Mouse (Mus musculus) heart, postnatal 0 days (tissue): ENCODE results near the gene Spns2. TPM values are rescaled to one million over a fixed set of nuclear protein-coding genes. Genes with fewer than 3 reads are reported as not detected.
A peak's percentile ranks its signal among the peaks of the same experiment; 100 is the strongest.

Experiments used
- ATAC-seq: fragments of 200-750 bp; cut with Nextera tagmentation; 2 replicates; pipeline ENCODE4 v1.8.0; 2017; ENCODE audit warnings: low read depth, moderate number of reproducible peaks, moderate library complexity; ENCODE audit not compliant: insufficient read depth
- DNase-seq: peaks from one replicate; pipeline ENCODE4 v3.0.0-alpha.2; 2016; ENCODE audit warnings: low spot score
- H3K27ac ChIP-seq: fragments of 300-500 bp; sonication (generic); 2 replicates; pipeline ENCODE4 v1.5.1; 2014; ENCODE audit warnings: low read depth, mild to moderate bottlenecking
- H3K27me3 ChIP-seq: fragments of 300-500 bp; sonication (generic); 2 replicates; pipeline ENCODE4 v1.6.1; 2014; ENCODE audit warnings: low read length, mixed read lengths; ENCODE audit not compliant: control insufficient read depth, insufficient read depth
- H3K36me3 ChIP-seq: fragments of 300-500 bp; sonication (generic); replicated peaks from 2 replicates; pipeline ENCODE4 v1.6.1; 2014; ENCODE audit warnings: low read length, mixed read lengths; ENCODE audit not compliant: control insufficient read depth, insufficient read depth
- H3K4me1 ChIP-seq: fragments of 300-500 bp; sonication (generic); 2 replicates; pipeline ENCODE4 v1.6.1; 2014; ENCODE audit warnings: antibody characterized with exemption; ENCODE audit not compliant: control insufficient read depth, insufficient read depth
- H3K4me2 ChIP-seq: fragments of 300-500 bp; sonication (generic); 2 replicates; pipeline ENCODE4 v1.6.1; 2014; ENCODE audit warnings: low read depth, mild to moderate bottlenecking, low read length, moderate library complexity
- H3K4me3 ChIP-seq: fragments of 300-500 bp; sonication (generic); 2 replicates; pipeline ENCODE4 v1.5.1; 2014; ENCODE audit warnings: low read depth, low read length
- H3K9ac ChIP-seq: fragments of 300-500 bp; sonication (generic); replicated peaks from 2 replicates; pipeline ENCODE4 v1.6.1; 2014; ENCODE audit warnings: low read depth, low read length, mixed read lengths
- H3K9me3 ChIP-seq: fragments of 300-500 bp; sonication (generic); replicated peaks from 2 replicates; pipeline ENCODE4 v1.6.1; 2016; ENCODE audit warnings: low read length; ENCODE audit not compliant: control insufficient read depth
- CTCF ChIP-seq: IDR thresholded peaks from 2 replicates; pipeline ENCODE4 v1.5.1; 2016; ENCODE audit warnings: antibody characterized with exemption, control low read depth, low read depth
- EP300 ChIP-seq: IDR thresholded peaks from 2 replicates; pipeline ENCODE4 v1.6.1; 2016; ENCODE audit warnings: antibody characterized with exemption, low read depth
- WGBS: fragments of 180-500 bp; shearing (Covaris S2); extraction: QIAGEN DNeasy Blood & Tissue Kit; methylation state at CpG from one replicate; pipeline ENCODE4 v1.1.7; 2014; 5-methylcytosine and 5-hydroxymethylcytosine counted together
- polyA plus RNA-seq: library from polyadenylated mRNA; unstranded; fragments of >200 nt; fragmentation: Nextera tagmentation; extraction: Ambion mirVana; gene quantifications from 2 replicates; pipeline ENCODE4 v1.2.1, GENCODE M21; 2015
- total RNA-seq: library from RNA; depleted of rRNA; stranded (reverse); fragments of >200 nt; gene quantifications from 2 replicates; pipeline ENCODE4 v1.2.3, GENCODE M21; 2014; ENCODE audit warnings: low replicate concordance

The Spns2 gene
- total and polyA plus RNA-seq, 2 experiments from 2014 or later = 2.9 to 44.2 TPM

DNA sequence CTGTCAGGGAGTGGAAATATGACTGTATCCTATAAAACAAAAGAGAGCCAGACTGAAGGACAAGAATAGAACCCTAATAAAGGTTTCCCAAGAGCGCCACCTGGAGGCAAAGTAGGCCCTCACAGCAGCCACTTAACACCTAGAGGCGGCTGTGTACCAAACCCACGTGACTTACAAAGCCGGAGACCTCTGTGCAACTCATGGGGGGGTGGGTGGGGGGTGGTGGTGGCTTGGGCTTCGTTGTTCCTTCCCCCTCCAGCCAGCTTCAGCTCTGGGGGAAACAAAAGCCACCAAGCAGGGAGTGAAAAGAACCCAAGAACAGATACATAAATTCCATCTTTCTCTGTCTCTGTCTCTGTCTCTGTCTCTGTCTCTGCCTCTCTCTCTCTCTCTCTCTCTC lies 61.0 kb downstream of the Spns2 start:
- TF ChIP-seq EP300 = no peak
- peak; percentile 73 for TF ChIP-seq CTCF
- Histone ChIP-seq H3K27ac (no peak overlapping the region), H3K9ac (no peak overlapping the region), H3K4me3 (no peak overlapping the region), H3K4me2 (peak overlapping the region; percentile 44; the same call in 1 of the 2 replicates), H3K27me3 (no peaks in the 10 kb centered on the region), H3K9me3 (no peaks in the 10 kb centered on the region), H3K36me3 (no peaks in the 10 kb centered on the region), H3K4me1 (no peaks in the 10 kb centered on the region)
- peak; percentile 84 for DNase-seq
- peak; percentile 87 for ATAC-seq
- 2% methylated on average over 5 of the region's 5 CpGs for WGBS

- Histone ChIP-seq H3K4me2 (no peak overlapping the region), H3K27ac (no peak overlapping the region), H3K4me1 (no peaks in the 10 kb centered on the region), H3K9ac (no peak overlapping the region), H3K27me3 (no peaks in the 10 kb centered on the region), H3K36me3 (no peaks in the 10 kb centered on the region), H3K4me3 (no peak overlapping the region), H3K9me3 (no peaks in the 10 kb centered on the region)
- no peak for DNase-seq
- no peak for TF ChIP-seq EP300
- peak; percentile 44 for TF ChIP-seq CTCF
- no peak for ATAC-seq
Measured at GRCm38 (mm10) chr11:72426884-72427283, 62.8 kb downstream of the Spns2 start.

- Histone ChIP-seq H3K27me3 (no peaks in the 10 kb centered on the region), H3K4me2 (no peak overlapping the region), H3K4me3 (no peak overlapping the region), H3K4me1 (no peaks in the 10 kb centered on the region), H3K9ac (no peak overlapping the region), H3K27ac (no peak overlapping the region), H3K36me3 (no peaks in the 10 kb centered on the region), H3K9me3 (no peaks in the 10 kb centered on the region)
- DNase-seq (no peak), ATAC-seq (no peak)
- TF ChIP-seq CTCF (no peak), EP300 (no peak)
Measured at GRCm38 (mm10) chr11:72425201-72425600, 64.5 kb downstream of the Spns2 start.

DNA sequence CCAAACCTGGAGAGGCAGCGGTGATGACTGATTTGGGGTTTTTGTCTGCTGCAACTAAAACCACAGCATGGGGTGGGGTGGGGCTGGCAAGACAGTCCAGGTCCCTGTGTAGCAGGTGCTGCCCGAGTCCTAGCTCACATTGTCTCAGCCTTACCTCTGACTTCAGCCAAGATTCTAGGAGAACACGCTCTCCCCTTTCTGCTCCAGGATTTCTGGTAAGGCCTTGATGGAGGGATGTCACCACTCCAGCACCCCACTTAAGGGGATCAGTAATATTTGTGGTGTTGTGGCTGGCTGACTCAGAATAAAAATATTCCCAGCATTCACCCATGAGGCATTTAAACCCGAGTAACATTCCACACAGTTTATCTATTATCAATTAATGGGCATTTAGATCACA lies 66.0 kb downstream of the Spns2 start:
- no peaks in the 10 kb centered on the region for H3K36me3 ChIP-seq
- ATAC-seq = no peak
- H3K27ac ChIP-seq = no peak overlapping the region
- H3K4me2 ChIP-seq = no peak overlapping the region
- H3K4me3 ChIP-seq = no peak overlapping the region
- H3K9me3 ChIP-seq = no peaks in the 10 kb centered on the region
- 79% methylated on average over 4 of the region's 4 CpGs for WGBS
- TF ChIP-seq CTCF (no peak), EP300 (no peak)
- H3K4me1 ChIP-seq = no peaks in the 10 kb centered on the region
- no peaks in the 10 kb centered on the region for H3K27me3 ChIP-seq
- no peak for DNase-seq
- H3K9ac ChIP-seq = no peak overlapping the region

DNA sequence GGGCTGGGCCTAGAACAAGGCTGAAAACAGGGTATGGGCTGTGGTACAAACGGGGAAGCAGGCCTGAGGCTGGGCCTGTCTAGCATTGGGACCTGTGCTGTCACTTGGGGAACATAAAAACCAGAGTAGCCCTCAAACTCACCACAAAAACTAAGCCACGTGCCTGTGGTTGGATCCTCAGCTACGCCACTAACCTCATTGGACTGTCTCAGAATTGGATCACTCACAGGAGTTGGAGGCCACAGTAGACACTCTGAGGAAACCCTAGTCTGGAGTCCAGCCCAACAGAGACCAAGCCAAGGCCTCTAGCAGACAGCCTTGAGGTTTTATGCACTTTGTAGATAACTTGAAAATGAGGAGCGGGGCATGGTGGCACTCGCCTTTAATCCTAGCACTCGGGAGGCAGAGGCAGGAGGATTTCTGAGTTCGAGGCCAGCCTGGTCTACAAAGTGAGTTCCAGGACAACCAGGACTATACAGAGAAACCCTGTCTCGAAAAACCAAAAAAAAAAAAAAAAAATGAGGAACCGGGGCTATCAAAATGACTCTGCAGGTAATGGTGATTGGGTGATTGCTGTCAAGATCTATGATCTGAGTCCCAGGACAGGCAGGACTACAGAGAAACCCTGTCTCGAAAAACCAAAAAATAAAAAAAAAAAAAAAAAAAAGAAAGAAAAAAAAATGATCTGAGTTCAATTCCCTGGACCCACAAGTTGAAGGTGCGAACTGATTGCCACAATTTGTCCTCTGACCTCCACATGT lies 68.0 kb downstream of the Spns2 start:
- no peak for ATAC-seq
- Histone ChIP-seq H3K36me3 (no peaks in the 10 kb centered on the region), H3K4me2 (no peak overlapping the region), H3K4me1 (peaks cover 19% of the 10 kb centered on the region), H3K27me3 (no peaks in the 10 kb centered on the region), H3K27ac (no peak overlapping the region), H3K4me3 (no peak overlapping the region), H3K9me3 (no peaks in the 10 kb centered on the region), H3K9ac (no peak overlapping the region)
- WGBS = 86% methylated on average over 11 of the region's 11 CpGs
- no peak for TF ChIP-seq CTCF
- no peak for TF ChIP-seq EP300
- DNase-seq = no peak

- no peak overlapping the region for H3K9ac ChIP-seq
- H3K4me1 ChIP-seq = peaks cover 25% of the 10 kb centered on the region
- WGBS = 88% methylated on average over 6 of the region's 6 CpGs
- H3K4me2 ChIP-seq = no peak overlapping the region
- no peak overlapping the region for H3K27ac ChIP-seq
- no peaks in the 10 kb centered on the region for H3K9me3 ChIP-seq
- DNase-seq (no peak), ATAC-seq (no peak)
- no peak for TF ChIP-seq CTCF
- no peak for TF ChIP-seq EP300
- H3K4me3 ChIP-seq = no peak overlapping the region
- no peaks in the 10 kb centered on the region for H3K27me3 ChIP-seq
- H3K36me3 ChIP-seq = no peaks in the 10 kb centered on the region
Measured at GRCm38 (mm10) chr11:72420460-72421122, 69.1 kb downstream of the Spns2 start.
